Mouse (Mus musculus) lung, postnatal 36 days (tissue): ENCODE results near the gene Prkcz.
"Not testable (repeated sequence)": the region's sequence is repeated elsewhere in the genome, so short reads cannot be mapped to it uniquely, and the experiment has no call there.

Experiments
- DNase-seq: peaks from one replicate; pipeline ENCODE4 v3.0.0; 2022; ENCODE audit warnings: mixed read lengths

Gene Prkcz

GRCm38 (mm10) chr4:155280768-155281121 lies 80.4 kb downstream of the Prkcz start:
- no peak for DNase-seq

GRCm38 (mm10) chr4:155279926-155280767 lies 81.0 kb downstream of the Prkcz start:
- no peak for DNase-seq

- DNase-seq, result no peak
Measured at GRCm38 (mm10) chr4:155279054-155279453, 82.1 kb downstream of the Prkcz start.

- DNase-seq, result no peak
Measured at GRCm38 (mm10) chr4:155277963-155278362, 83.2 kb downstream of the Prkcz start.

GRCm38 (mm10) chr4:155274851-155275250 lies 86.3 kb downstream of the Prkcz start:
- no peak for DNase-seq

- DNase-seq, result no peak
Measured at GRCm38 (mm10) chr4:155274451-155274850, 86.7 kb downstream of the Prkcz start.

- peak; percentile 77 for DNase-seq
Measured at GRCm38 (mm10) chr4:155268382-155268781, 92.8 kb downstream of the Prkcz start.

- peak; percentile 56 for DNase-seq
Measured at GRCm38 (mm10) chr4:155267639-155268175, 93.5 kb downstream of the Prkcz start.

- no peak for DNase-seq
Measured at GRCm38 (mm10) chr4:155267047-155267543, 94.1 kb downstream of the Prkcz start.

GRCm38 (mm10) chr4:155264521-155265321 lies 96.4 kb downstream of the Prkcz start:
- no peak for DNase-seq

GRCm38 (mm10) chr4:155252253-155252652 lies 108.9 kb downstream of the Prkcz start:
- DNase-seq, result no peak

GRCm38 (mm10) chr4:155251147-155251546 lies 110.0 kb downstream of the Prkcz start:
- no peak for DNase-seq

- no peak for DNase-seq
Measured at GRCm38 (mm10) chr4:155250361-155251117, 110.6 kb downstream of the Prkcz start.

GRCm38 (mm10) chr4:155249648-155250351 lies 111.4 kb downstream of the Prkcz start, which contains the start of gene Faap20:
Gene Faap20, plus strand, starts transcription at chr4:155249802.
- DNase-seq, result peak; percentile 92

GRCm38 (mm10) chr4:155249257-155249647 lies 111.9 kb downstream of the Prkcz start:
- DNase-seq, result peak; percentile 99

- DNase-seq, result not testable (repeated sequence)
Measured at GRCm38 (mm10) chr4:155248054-155248453, 113.1 kb downstream of the Prkcz start.

- DNase-seq, result no peak
Measured at GRCm38 (mm10) chr4:155246691-155247105, 114.5 kb downstream of the Prkcz start.

GRCm38 (mm10) chr4:155245770-155246492 lies 115.2 kb downstream of the Prkcz start:
- DNase-seq, result no peak

GRCm38 (mm10) chr4:155243233-155243632 lies 117.9 kb downstream of the Prkcz start:
- DNase-seq, result no peak

- DNase-seq, result no peak
Measured at GRCm38 (mm10) chr4:155242292-155242691, 118.9 kb downstream of the Prkcz start.

GRCm38 (mm10) chr4:155241789-155242188 lies 119.4 kb downstream of the Prkcz start:
- no peak for DNase-seq
